Mouse (Mus musculus) intestine, embryonic 14.5 days (tissue): ENCODE measurements around the gene Itga2b. TPM values are rescaled to one million over a fixed set of nuclear protein-coding genes. Genes with fewer than 3 reads are reported as not detected.

ENCODE experiments used
- ATAC-seq: fragments of 200-750 bp; cut with Nextera tagmentation; replicated peaks from 2 replicates; pipeline ENCODE4 v1.8.0; 2017; ENCODE audit warnings: low read depth, moderate number of reproducible peaks, moderate TSS enrichment, moderate library complexity; ENCODE audit not compliant: low FRiP score, low TSS enrichment
- DNase-seq: peaks from one replicate; pipeline ENCODE4 v3.0.0-alpha.2; 2018; ENCODE audit warnings: low spot score
- H3K27ac ChIP-seq: fragments of 300-500 bp; sonication (generic); 2 replicates; pipeline ENCODE4 v1.5.1; 2014; ENCODE audit warnings: low read depth, mild to moderate bottlenecking, control low read depth
- H3K27me3 ChIP-seq: fragments of 300-500 bp; sonication (generic); replicated peaks from 2 replicates; pipeline ENCODE4 v1.6.1; 2014; ENCODE audit warnings: low read length, control low read depth; ENCODE audit not compliant: control insufficient read depth, insufficient read depth
- H3K36me3 ChIP-seq: fragments of 300-500 bp; sonication (generic); 2 replicates; pipeline ENCODE4 v1.6.1; 2014; ENCODE audit warnings: low read length, control low read depth; ENCODE audit not compliant: control insufficient read depth, insufficient read depth
- H3K4me1 ChIP-seq: fragments of 300-500 bp; sonication (generic); replicated peaks from 2 replicates; pipeline ENCODE4 v1.6.1; 2014; ENCODE audit warnings: low read length, control low read depth, mixed read lengths; ENCODE audit not compliant: control insufficient read depth, insufficient read depth
- H3K4me2 ChIP-seq: fragments of 300-500 bp; sonication (generic); 2 replicates; pipeline ENCODE4 v1.6.1; 2014; ENCODE audit warnings: low read length
- H3K4me3 ChIP-seq: fragments of 300-500 bp; sonication (generic); 2 replicates; pipeline ENCODE4 v1.5.1; 2014; ENCODE audit warnings: low read depth, low read length, control low read depth, mixed read lengths
- H3K9ac ChIP-seq: fragments of 300-500 bp; sonication (generic); 2 replicates; pipeline ENCODE4 v1.6.1; 2014; ENCODE audit warnings: mild to moderate bottlenecking, low read length
- H3K9me3 ChIP-seq: fragments of 300-500 bp; sonication (generic); 2 replicates; pipeline ENCODE4 v1.6.1; 2016; ENCODE audit warnings: low read length, control low read depth; ENCODE audit not compliant: control insufficient read depth
- WGBS: fragments of 180-500 bp; shearing (Covaris S2); extraction: QIAGEN DNeasy Blood & Tissue Kit; methylation state at CpG from one replicate; pipeline ENCODE4 v1.1.7; 2014; 5-methylcytosine and 5-hydroxymethylcytosine counted together
- polyA plus RNA-seq: library from polyadenylated mRNA; unstranded; fragments of >200 nt; fragmentation: Nextera tagmentation; extraction: Ambion mirVana; gene quantifications from 2 replicates; pipeline ENCODE4 v1.2.1, GENCODE M21; 2014

The Itga2b gene
- polyA plus RNA-seq, 1 experiment from 2014 or later: 6.4 TPM

- Histone ChIP-seq H3K27me3 (no peaks in the 10 kb centered on the region), H3K9me3 (no peaks in the 10 kb centered on the region), H3K36me3 (peaks cover 25% of the 10 kb centered on the region), H3K27ac (peak within 1 kb of the TSS; percentile 92), H3K4me1 (peaks cover 19% of the 10 kb centered on the region), H3K4me3 (peak within 1 kb of the TSS; percentile 68), H3K9ac (peak within 1 kb of the TSS; percentile 83), H3K4me2 (peak within 1 kb of the TSS; percentile 97)
- no peak for DNase-seq
- peak; percentile 16 for ATAC-seq
- under 1% methylated on average over 19 of the region's 19 CpGs for WGBS
Measured at GRCm38 (mm10) chr11:102407834-102408215, 62.1 kb downstream of the Itga2b start, which contains the start of gene Slc25a39. Gene Slc25a39 (minus strand): TSS chr11:102407946.

GRCm38 (mm10) chr11:102406900-102407833 is 62.8 kb downstream of the Itga2b start:
- peak; percentile 59 for ATAC-seq
- H3K4me1 ChIP-seq: peaks cover 19% of the 10 kb centered on the region
- WGBS: under 1% methylated on average over 84 of the region's 85 CpGs

GRCm38 (mm10) chr11:102406401-102406800 is 63.5 kb downstream of the Itga2b start:
- Histone ChIP-seq H3K9me3 (no peaks in the 10 kb centered on the region), H3K4me3 (peak overlapping the region; percentile 68), H3K9ac (peak overlapping the region; percentile 83), H3K27ac (peak overlapping the region; percentile 92; the same call in 1 of the 2 replicates), H3K4me2 (peak overlapping the region; percentile 97), H3K4me1 (peaks cover 19% of the 10 kb centered on the region), H3K27me3 (0 out of 2 replicates have a peak, but pooled peaks cover 5% of the 10 kb centered on the region), H3K36me3 (peaks cover 36% of the 10 kb centered on the region)
- ATAC-seq (no peak), DNase-seq (no peak)
- 5% methylated on average over 3 of the region's 3 CpGs for WGBS

More at GRCm38 (mm10) chr11:102406900-102407833, 62.8 kb downstream of the Itga2b start:
- Histone ChIP-seq H3K36me3 (peaks cover 31% of the 10 kb centered on the region), H3K9ac (peak overlapping the region; percentile 83), H3K9me3 (no peaks in the 10 kb centered on the region), H3K4me2 (peak overlapping the region; percentile 97), H3K27ac (peak overlapping the region; percentile 92), H3K4me3 (peak overlapping the region; percentile 68), H3K27me3 (0 out of 2 replicates have a peak, but pooled peaks cover 2% of the 10 kb centered on the region)
- DNase-seq: peak; percentile 94

- Histone ChIP-seq H3K27me3 (peaks cover 10% of the 10 kb centered on the region), H3K36me3 (peaks cover 36% of the 10 kb centered on the region), H3K4me3 (peak overlapping the region; percentile 68; the same call in 1 of the 2 replicates), H3K4me1 (peaks cover 19% of the 10 kb centered on the region), H3K27ac (no peak overlapping the region), H3K4me2 (peak overlapping the region; percentile 97), H3K9me3 (no peaks in the 10 kb centered on the region), H3K9ac (0 out of 2 replicates have a peak overlapping the region, but pooled peaks have one; percentile 83)
- ATAC-seq: no peak
- no peak for DNase-seq
- 85% methylated on average over 11 of the region's 11 CpGs for WGBS
Measured at GRCm38 (mm10) chr11:102405544-102406285, 64.2 kb downstream of the Itga2b start.

GRCm38 (mm10) chr11:102404161-102405010 is 65.5 kb downstream of the Itga2b start:
- Histone ChIP-seq H3K9me3 (no peaks in the 10 kb centered on the region), H3K27me3 (peaks cover 24% of the 10 kb centered on the region), H3K4me2 (no peak overlapping the region), H3K9ac (no peak overlapping the region), H3K27ac (no peak overlapping the region), H3K4me1 (peaks cover 18% of the 10 kb centered on the region), H3K36me3 (peaks cover 36% of the 10 kb centered on the region), H3K4me3 (no peak overlapping the region)
- WGBS: 79% methylated on average over 18 of the region's 18 CpGs
- no peak for ATAC-seq
- DNase-seq: no peak

- no peak overlapping the region for H3K27ac ChIP-seq
- H3K9me3 ChIP-seq: no peaks in the 10 kb centered on the region
- H3K36me3 ChIP-seq: peaks cover 36% of the 10 kb centered on the region
- H3K4me1 ChIP-seq: peaks cover 15% of the 10 kb centered on the region
- no peak for DNase-seq
- peaks cover 30% of the 10 kb centered on the region for H3K27me3 ChIP-seq
- H3K4me2 ChIP-seq: no peak overlapping the region
- no peak overlapping the region for H3K4me3 ChIP-seq
- 94% methylated on average over 11 of the region's 11 CpGs for WGBS
- ATAC-seq: no peak
- no peak overlapping the region for H3K9ac ChIP-seq
Measured at GRCm38 (mm10) chr11:102403657-102404056, 66.3 kb downstream of the Itga2b start.
